Mouse (Mus musculus) testis, adult 2 months (tissue): ENCODE measurements around the gene Snx30.

ENCODE experiments used
- CTCF ChIP-seq: fragments of 200-500 bp; IDR thresholded peaks from 2 replicates; pipeline ENCODE4 v1.5.1; 2012; ENCODE audit warnings: low read depth, mild to moderate bottlenecking, inconsistent platforms, low read length, moderate library complexity; ENCODE audit not compliant: control insufficient read depth, insufficient read depth, insufficient replicate concordance
- POLR2A ChIP-seq: fragments of 200-500 bp; IDR thresholded peaks from 2 replicates; pipeline ENCODE4 v1.6.1; 2012; ENCODE audit warnings: low read depth, mild to moderate bottlenecking, inconsistent platforms, low read length, moderate library complexity; ENCODE audit not compliant: control insufficient read depth

DNA sequence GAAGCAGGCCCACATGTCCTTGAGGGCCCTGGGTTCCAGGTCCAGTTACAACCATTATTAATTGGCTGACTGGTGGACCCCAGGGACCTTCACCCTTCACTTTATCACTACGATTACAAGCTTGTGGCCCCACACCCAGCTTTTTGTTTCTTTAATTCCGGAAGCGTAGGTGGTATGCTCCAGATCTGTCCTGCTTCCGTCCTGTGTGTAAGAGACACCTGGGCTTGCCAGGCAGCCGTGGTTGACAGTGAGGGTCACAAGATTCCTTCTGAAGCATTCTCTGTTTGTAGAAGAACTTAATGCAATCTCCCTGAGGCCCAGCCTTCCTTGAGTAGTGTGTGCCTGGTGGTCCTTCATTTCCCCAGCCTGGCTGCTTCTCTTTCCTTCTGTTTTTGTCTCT, 19.2 kb downstream of the Snx30 start:
- no peak for TF ChIP-seq POLR2A
- no peak for TF ChIP-seq CTCF
